Mouse (Mus musculus): ENCODE data around the gene 1700020N15Rik. TPM values are rescaled to one million over a fixed set of nuclear protein-coding genes. Genes with fewer than 3 reads are reported as not detected.

Gene 1700020N15Rik
- total RNA-seq (2023; ENCODE audit: inconsistent age), result not detected in 4 replicates

GRCm38 (mm10) chrX:69945000-69945399 lies at the start of gene 1700020N15Rik:
1700020N15Rik (plus strand) TSS chrX:69945300.

